Mouse (Mus musculus): ENCODE data around the gene Abcc3.

Gene Abcc3

DNA sequence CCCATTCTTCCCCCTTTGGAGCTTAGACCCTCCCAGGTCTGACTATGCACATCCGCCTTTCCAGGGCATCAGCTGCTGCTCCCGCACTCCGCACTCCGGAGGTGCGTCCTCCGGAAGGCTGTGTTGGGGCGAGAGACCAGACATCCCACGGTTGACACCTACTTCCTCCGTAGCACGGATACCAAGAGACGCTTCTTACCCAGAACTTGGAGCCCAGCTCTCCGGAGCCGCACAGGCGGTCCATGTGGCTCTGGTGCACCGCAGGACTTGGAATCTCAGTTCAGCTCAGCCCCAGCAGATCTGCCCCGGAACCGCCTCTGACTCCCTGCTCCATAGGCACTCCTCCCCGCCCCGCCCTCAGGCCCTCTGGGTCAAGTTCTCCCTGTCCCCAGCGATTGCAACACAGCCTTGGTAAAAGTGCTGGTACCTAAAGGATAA, at the start of gene Abcc3:
Abcc3 (minus strand) TSS at position 326 of the 438 bp plus-strand sequence.
- DNase-seq, result peak; percentile 35

- DNase-seq, result no peak
These were observed 49.0 kb upstream of the Abcc3 start for GRCm38 (mm10) chr11:94441752-94442151.

- DNase-seq, result no peak
These were observed 48.3 kb upstream of the Abcc3 start for GRCm38 (mm10) chr11:94441122-94441521.

GRCm38 (mm10) chr11:94440421-94440820, 47.6 kb upstream of the Abcc3 start:
- DNase-seq, result no peak

DNA sequence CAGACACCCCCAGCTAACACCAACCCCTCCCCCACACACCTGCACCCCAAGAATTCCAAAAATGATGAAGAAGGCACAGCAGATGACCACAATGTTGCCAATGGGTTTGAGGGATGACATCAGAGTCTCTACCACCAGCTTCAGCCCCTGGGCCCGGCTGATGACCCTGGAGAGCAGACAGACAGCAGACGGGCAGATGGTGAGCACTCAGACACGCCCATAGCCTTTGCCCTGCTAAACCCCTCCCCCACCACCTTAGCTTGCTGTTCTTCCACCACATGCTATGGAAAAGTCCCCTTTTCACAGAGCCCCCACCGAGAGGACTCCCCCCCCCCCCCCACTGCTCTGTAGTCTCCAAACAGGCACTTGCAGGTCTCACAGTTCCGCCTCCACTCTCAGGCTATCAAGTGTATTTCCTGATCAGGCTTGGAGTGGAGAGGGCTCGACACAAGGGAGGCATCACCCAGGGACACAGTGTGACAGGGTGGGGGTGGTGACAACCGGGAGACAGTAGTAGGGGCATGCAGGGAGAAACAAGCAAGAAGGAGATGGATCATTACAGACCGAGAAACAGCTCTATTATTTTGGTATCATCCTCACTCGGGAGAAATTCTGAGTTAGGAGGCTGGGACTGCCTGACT, 36.3 kb upstream of the Abcc3 start:
- DNase-seq, result no peak

- DNase-seq, result no peak
These were observed 35.5 kb upstream of the Abcc3 start for GRCm38 (mm10) chr11:94428091-94428835.

- DNase-seq, result no peak
These were observed 32.9 kb upstream of the Abcc3 start for GRCm38 (mm10) chr11:94425656-94426055.

- no peak for DNase-seq
These were observed 32.4 kb upstream of the Abcc3 start for GRCm38 (mm10) chr11:94425215-94425614.

DNA sequence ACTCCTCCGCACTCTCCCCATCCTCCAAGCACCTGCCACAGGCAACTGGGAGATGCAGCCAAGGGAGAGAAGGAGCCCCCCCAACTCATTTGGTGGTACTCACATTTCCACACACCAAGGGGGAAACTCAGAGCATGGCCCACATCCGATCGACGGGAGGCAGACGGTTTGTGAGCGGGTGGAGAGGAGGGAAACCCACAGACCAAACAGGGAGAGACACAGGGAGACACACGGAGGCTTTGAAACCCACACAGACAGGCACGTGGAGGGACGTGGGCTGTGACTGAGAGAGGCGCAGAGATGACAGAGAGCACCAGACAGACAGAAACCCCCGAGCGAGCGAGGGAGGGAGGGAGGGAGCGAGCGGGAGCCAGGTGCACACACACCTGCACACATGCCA, 31.6 kb upstream of the Abcc3 start:
- DNase-seq, result peak; percentile 15

DNA sequence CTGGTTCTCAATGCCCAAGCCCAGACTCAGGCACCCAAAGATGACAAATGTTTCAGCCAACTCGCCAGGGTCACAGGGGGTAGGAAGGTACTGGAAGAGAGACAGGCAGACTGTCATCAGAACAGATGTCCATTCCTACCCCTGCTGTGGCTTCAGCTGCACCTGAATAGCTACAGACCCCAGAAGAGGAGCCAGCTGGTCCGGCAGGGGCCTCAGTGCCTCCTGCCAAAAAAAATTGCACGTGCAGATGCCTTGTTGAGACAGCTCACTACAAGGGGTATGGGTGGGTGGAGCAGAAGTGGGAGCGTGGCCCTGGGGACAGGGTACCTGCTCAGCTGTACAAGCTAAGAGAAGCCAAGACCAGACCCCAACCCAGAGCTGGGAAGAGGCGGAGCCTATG, 31.1 kb upstream of the Abcc3 start:
- no peak for DNase-seq

DNA sequence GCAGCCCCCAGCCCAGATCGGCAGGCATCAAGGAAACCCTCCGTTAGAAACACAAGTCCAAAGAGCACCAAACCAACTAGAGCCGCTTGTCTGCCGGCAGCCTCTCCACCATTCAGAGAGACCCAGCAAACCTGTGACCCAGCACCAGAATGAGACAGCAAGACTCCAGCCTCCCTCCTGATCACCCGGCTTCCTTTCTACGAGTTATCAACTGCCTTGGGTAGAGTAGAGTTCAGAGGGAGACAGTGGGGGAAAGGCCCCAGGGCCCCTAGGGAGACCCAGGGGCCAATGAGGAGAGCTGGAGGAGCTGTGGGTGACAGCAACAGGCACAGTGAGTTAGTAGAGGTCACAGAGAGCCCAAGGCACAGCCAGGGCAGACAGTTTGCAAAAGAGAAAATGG, 28.2 kb upstream of the Abcc3 start:
- no peak for DNase-seq

DNA sequence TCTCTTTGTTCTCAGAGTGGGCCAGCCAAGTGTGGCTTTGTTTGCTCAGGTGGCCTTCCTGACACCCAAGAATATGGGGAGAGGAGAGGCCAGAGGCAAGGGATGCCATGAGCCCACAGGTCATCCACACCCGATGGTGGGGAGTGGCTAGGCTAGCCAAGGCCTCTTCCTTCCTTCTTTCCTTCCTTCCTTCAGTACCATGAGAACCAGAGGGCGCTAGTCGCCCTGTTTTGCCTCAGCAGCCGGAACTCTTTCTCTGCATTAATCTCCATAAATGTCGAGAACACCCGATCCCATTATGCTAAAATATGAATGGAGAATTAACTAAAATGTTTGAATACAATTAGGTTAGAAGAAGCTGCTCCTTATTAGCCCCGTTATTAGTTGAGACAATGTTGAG, 27.5 kb upstream of the Abcc3 start:
- no peak for DNase-seq

GRCm38 (mm10) chr11:94419004-94419727, 26.4 kb upstream of the Abcc3 start:
- no peak for DNase-seq

- no peak for DNase-seq
These were observed 21.2 kb upstream of the Abcc3 start for GRCm38 (mm10) chr11:94414042-94414441.

- no peak for DNase-seq
These were observed 20.7 kb upstream of the Abcc3 start for GRCm38 (mm10) chr11:94413516-94413915.

- DNase-seq, result no peak
These were observed 20.2 kb upstream of the Abcc3 start for GRCm38 (mm10) chr11:94412998-94413469.

DNA sequence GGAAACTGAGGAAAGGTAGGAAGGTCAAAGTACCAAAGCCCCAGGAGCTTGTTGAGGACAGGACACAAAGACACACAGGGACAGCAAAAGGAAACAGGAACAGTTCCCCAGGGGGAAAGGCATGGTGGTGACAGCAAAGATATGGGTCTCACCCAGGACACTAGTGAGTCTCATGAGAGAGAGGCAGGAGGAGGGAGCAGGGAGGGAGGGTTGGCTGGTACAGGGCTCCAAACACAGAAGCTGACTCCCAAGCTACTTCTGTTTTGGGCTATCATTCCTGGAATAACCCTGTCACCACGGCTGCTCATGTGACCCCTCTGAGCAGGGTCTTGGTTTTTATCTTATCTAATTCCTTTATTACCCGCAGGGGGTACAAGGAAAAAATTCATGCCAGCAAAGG, 19.8 kb upstream of the Abcc3 start:
- no peak for DNase-seq

DNA sequence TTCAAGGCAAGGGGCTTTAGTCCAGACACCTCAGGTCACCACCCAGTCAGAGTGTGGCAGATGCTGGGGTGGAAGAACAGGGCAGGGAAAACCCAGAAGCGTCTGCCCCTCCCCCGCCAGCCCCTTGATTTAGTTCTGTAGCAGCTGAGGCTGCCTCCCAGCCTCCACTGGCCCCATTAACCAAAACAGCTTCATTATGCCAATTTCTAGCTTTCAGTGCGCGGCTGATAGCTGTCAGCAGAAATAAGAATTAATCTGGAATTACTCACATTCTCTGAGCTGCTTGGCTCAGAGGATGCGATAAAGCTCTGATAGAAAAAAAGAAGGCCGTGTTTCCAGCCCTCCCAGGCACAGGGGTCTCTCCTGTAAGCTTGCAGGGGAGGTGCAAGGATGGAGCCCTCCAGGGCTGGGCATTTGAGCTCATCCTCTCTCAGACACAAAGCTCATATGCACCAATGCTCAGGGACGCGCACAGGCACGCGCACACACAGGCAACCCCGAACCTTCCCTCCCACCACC, 15.1 kb upstream of the Abcc3 start:
- no peak for DNase-seq

DNA sequence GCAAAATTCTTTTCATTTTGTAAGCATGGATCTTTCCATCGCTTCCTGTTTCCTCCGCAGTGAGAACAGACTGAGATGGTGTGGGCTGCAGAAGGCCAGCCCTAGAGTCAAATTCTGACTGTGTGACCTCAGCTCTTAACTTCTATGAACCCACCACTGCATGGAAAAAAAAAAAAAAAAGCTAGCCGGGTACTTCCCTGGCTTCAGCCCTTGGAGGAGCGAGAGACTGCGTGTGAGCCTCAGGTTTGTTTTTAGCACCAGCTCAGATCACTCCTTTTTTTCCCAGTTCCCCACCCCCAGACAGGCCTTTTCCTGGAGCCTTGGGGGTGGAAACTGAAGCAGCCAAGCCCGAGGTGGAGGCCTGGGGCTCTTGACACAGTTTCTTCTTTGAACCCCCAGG, 12.6 kb upstream of the Abcc3 start:
- DNase-seq, result no peak

DNA sequence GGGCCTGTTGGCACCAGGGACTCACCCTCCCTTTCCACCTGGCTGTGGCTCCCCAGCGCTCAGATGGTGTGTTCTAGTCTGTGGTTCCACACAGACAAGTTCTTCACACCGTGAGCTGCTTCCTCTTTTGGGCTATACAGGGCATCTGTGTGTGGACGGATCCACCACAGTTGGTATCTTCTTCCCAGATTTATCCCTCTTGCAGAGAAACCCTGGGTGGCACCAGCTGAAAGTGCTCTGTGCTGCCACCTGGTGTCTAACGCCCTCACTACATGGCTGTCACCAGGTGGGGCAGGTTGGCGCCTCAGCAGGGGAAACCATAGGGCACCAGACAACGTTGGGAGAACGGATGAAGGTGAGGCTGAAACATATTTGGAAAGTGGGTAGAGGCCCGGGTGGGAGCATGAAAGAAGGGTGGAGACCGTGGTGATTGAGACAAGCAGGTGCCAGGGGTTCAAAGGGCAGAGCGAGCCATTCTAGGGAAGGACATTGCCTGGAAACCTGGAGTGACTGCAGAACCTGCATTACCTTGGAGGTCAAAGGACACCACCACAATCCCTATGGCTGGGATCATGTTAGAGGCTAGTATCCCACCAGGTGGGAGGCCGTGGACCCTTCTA, 12.0 kb upstream of the Abcc3 start:
- DNase-seq, result peak; percentile 79

DNA sequence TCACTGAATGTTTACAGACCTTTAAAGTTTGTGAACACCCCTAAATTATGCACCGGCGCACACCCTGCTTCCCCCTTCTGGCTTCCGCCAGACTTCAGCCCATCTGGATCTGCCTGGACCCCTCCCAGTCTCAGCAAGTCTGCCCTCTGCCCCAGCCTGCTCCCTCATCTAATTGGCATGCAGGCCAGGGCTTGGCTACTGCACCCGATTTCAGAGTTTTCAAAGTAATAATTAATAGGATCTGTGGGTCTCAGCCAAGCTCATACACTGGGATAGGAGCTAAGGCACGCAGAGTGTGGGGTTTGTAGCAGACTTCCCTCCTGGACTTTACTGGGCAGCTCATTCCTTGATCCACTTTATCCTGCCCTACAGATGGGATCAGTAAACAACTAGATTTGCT, 11.4 kb upstream of the Abcc3 start:
- no peak for DNase-seq

- no peak for DNase-seq
These were observed 11.0 kb upstream of the Abcc3 start for GRCm38 (mm10) chr11:94403757-94404156.

DNA sequence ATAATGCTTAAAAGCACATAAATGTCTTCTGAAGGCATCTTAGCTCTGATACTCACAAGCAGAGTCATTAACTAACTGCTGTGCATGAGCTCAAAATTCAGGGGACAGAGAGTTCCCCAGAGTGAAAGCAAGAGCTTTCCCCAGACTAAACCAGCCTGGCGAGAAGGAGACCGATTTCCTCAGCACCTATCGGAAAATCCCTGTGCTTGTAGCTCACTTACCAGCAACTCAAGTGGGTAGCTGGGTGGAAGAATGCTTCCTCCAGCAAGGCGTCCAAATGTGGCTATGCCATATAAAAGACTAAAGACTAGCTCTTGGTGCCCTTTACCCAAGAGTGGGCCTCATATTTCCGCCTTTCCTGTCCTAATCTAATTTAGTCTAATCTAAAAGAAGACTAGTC, 9.9 kb upstream of the Abcc3 start:
- DNase-seq, result no peak
